Mouse (Mus musculus): ENCODE data around the gene Ppp2r5d. TPM values are rescaled to one million over a fixed set of nuclear protein-coding genes. Genes with fewer than 3 reads are reported as not detected.

Gene Ppp2r5d
- polyA plus RNA-seq, 1 experiment = 28.8 TPM

- DNase-seq (ENCODE audit: low read depth in 1 of 2, low spot score in 2 of 2) = no peak
- H3K4me3 ChIP-seq (ENCODE audit: extremely low read depth, insufficient read depth, insufficient read length) = no peak overlapping the region
- H3K27ac ChIP-seq (ENCODE audit: insufficient read depth, low read length) = no peak overlapping the region
- 85% methylated on average over 20 of the region's 20 CpGs for WGBS
- TF ChIP-seq POLR2A (IDR thresholded peaks at IDR 0.05; ENCODE audit: low read depth, low read length) (no peak), CTCF (IDR thresholded peaks at IDR 0.05; ENCODE audit: extremely low read depth, insufficient read depth, insufficient read length, insufficient replicate concordance) (no peak)
- no peaks in the 10 kb centered on the region for H3K4me1 ChIP-seq (ENCODE audit: control insufficient read depth, insufficient read depth, insufficient read length)
- H3K36me3 ChIP-seq (ENCODE audit: control insufficient read depth, insufficient read depth, low read length) = peaks cover 18% of the 10 kb centered on the region
- no peaks in the 10 kb centered on the region for H3K27me3 ChIP-seq (ENCODE audit: control insufficient read depth, insufficient read depth, low read length)
Observed at GRCm38 (mm10) chr17:46724477-46725084, 19.7 kb upstream of the Ppp2r5d start.

GRCm38 (mm10) chr17:46721077-46721476 is 16.2 kb upstream of the Ppp2r5d start:
- Histone ChIP-seq H3K4me1 (ENCODE audit: control insufficient read depth, insufficient read depth, insufficient read length) (no peaks in the 10 kb centered on the region), H3K4me3 (ENCODE audit: extremely low read depth, insufficient read depth, insufficient read length) (no peak overlapping the region), H3K36me3 (ENCODE audit: control insufficient read depth, insufficient read depth, low read length) (peaks cover 18% of the 10 kb centered on the region), H3K27me3 (ENCODE audit: control insufficient read depth, insufficient read depth, low read length) (no peaks in the 10 kb centered on the region), H3K27ac (ENCODE audit: insufficient read depth, low read length) (no peak overlapping the region)
- no peak for DNase-seq (ENCODE audit: low read depth in 1 of 2, low spot score in 2 of 2)
- 86% methylated on average over 7 of the region's 7 CpGs for WGBS
- TF ChIP-seq POLR2A (IDR thresholded peaks at IDR 0.05; ENCODE audit: low read depth, low read length) (no peak), CTCF (IDR thresholded peaks at IDR 0.05; ENCODE audit: extremely low read depth, insufficient read depth, insufficient read length, insufficient replicate concordance) (no peak)

- H3K36me3 ChIP-seq (ENCODE audit: control insufficient read depth, insufficient read depth, low read length) = peaks cover 9% of the 10 kb centered on the region
- peaks cover 7% of the 10 kb centered on the region; the same call in 1 of the 2 replicates for H3K4me1 ChIP-seq (ENCODE audit: control insufficient read depth, insufficient read depth, insufficient read length)
- DNase-seq (ENCODE audit: low read depth in 1 of 2, low spot score in 2 of 2) = no peak
- WGBS = 91% methylated on average over 11 of the region's 11 CpGs
- TF ChIP-seq POLR2A (IDR thresholded peaks at IDR 0.05; ENCODE audit: low read depth, low read length) = no peak
- no peak for TF ChIP-seq CTCF (IDR thresholded peaks at IDR 0.05; ENCODE audit: extremely low read depth, insufficient read depth, insufficient read length, insufficient replicate concordance)
- H3K27me3 ChIP-seq (ENCODE audit: control insufficient read depth, insufficient read depth, low read length) = no peaks in the 10 kb centered on the region
- no peak overlapping the region for H3K27ac ChIP-seq (ENCODE audit: insufficient read depth, low read length)
- no peak overlapping the region for H3K4me3 ChIP-seq (ENCODE audit: extremely low read depth, insufficient read depth, insufficient read length)
Observed at GRCm38 (mm10) chr17:46714756-46715481, 10.0 kb upstream of the Ppp2r5d start.

GRCm38 (mm10) chr17:46713849-46714248 is 8.9 kb upstream of the Ppp2r5d start:
- H3K4me3 ChIP-seq (ENCODE audit: extremely low read depth, insufficient read depth, insufficient read length) = no peak overlapping the region
- DNase-seq (ENCODE audit: low read depth in 1 of 2, low spot score in 2 of 2) = no peak
- no peaks in the 10 kb centered on the region for H3K27me3 ChIP-seq (ENCODE audit: control insufficient read depth, insufficient read depth, low read length)
- TF ChIP-seq CTCF (IDR thresholded peaks at IDR 0.05; ENCODE audit: extremely low read depth, insufficient read depth, insufficient read length, insufficient replicate concordance) = no peak
- TF ChIP-seq POLR2A (IDR thresholded peaks at IDR 0.05; ENCODE audit: low read depth, low read length) = no peak
- H3K36me3 ChIP-seq (ENCODE audit: control insufficient read depth, insufficient read depth, low read length) = peaks cover 9% of the 10 kb centered on the region
- 91% methylated on average over 9 of the region's 9 CpGs for WGBS
- no peak overlapping the region for H3K27ac ChIP-seq (ENCODE audit: insufficient read depth, low read length)
- H3K4me1 ChIP-seq (ENCODE audit: control insufficient read depth, insufficient read depth, insufficient read length) = peaks cover 7% of the 10 kb centered on the region; the same call in 1 of the 2 replicates

GRCm38 (mm10) chr17:46712442-46712841 is 7.5 kb upstream of the Ppp2r5d start:
- peak overlapping the region; percentile 98; the same call in 1 of the 2 replicates for H3K4me3 ChIP-seq (ENCODE audit: extremely low read depth, insufficient read depth, insufficient read length)

GRCm38 (mm10) chr17:46711612-46712271 is 6.8 kb upstream of the Ppp2r5d start:
- H3K36me3 ChIP-seq (ENCODE audit: control insufficient read depth, insufficient read depth, low read length) = peaks cover 9% of the 10 kb centered on the region
- peak overlapping the region; percentile 80 for H3K27ac ChIP-seq (ENCODE audit: insufficient read depth, low read length)
- under 1% methylated on average over 71 of the region's 76 CpGs for whole genome bisulfite sequencing
- H3K4me3 ChIP-seq (ENCODE audit: extremely low read depth, insufficient read depth, insufficient read length) = peak overlapping the region; percentile 98
- no peak for TF ChIP-seq POLR2A (IDR thresholded peaks at IDR 0.05; ENCODE audit: low read depth, low read length)
- TF ChIP-seq CTCF (IDR thresholded peaks at IDR 0.05; ENCODE audit: extremely low read depth, insufficient read depth, insufficient read length, insufficient replicate concordance) = no peak
- no peak for DNase-seq (ENCODE audit: low read depth in 1 of 2, low spot score in 2 of 2)
- H3K4me1 ChIP-seq (ENCODE audit: control insufficient read depth, insufficient read depth, insufficient read length) = peaks cover 7% of the 10 kb centered on the region; the same call in 1 of the 2 replicates
- no peaks in the 10 kb centered on the region for H3K27me3 ChIP-seq (ENCODE audit: control insufficient read depth, insufficient read depth, low read length)

More at GRCm38 (mm10) chr17:46712442-46712841, 7.5 kb upstream of the Ppp2r5d start:
- Histone ChIP-seq H3K36me3 (ENCODE audit: control insufficient read depth, insufficient read depth, low read length) (peaks cover 9% of the 10 kb centered on the region), H3K4me1 (ENCODE audit: control insufficient read depth, insufficient read depth, insufficient read length) (peaks cover 7% of the 10 kb centered on the region; the same call in 1 of the 2 replicates), H3K27me3 (ENCODE audit: control insufficient read depth, insufficient read depth, low read length) (no peaks in the 10 kb centered on the region), H3K27ac (ENCODE audit: insufficient read depth, low read length) (no peak overlapping the region)
- TF ChIP-seq POLR2A (IDR thresholded peaks at IDR 0.05; ENCODE audit: low read depth, low read length) (no peak), CTCF (IDR thresholded peaks at IDR 0.05; ENCODE audit: extremely low read depth, insufficient read depth, insufficient read length, insufficient replicate concordance) (no peak)
- 6% methylated on average over 7 of the region's 7 CpGs for WGBS
- no peak for DNase-seq (ENCODE audit: low read depth in 1 of 2, low spot score in 2 of 2)

Data from spleen, adult 2 months (tissue).